Mouse (Mus musculus) CH12.LX (cell line): ENCODE measurements at regions not wholly inside any gene's neighbourhood (a gene's known extent, or its start where the extent isn't known, plus 50 kb on each side); places are given as distances from the start of the nearest gene placed in this dataset.

Experiments used
- EP300 ChIP-seq: IDR thresholded peaks from 2 replicates; pipeline ENCODE4 v1.6.1; 2011; ENCODE audit warnings: low read length, improper control_type of control experiment
- ETS1 ChIP-seq: conservative IDR thresholded peaks from 2 replicates; pipeline ENCODE4 v1.6.1; 2012; ENCODE audit warnings: low read depth, mild to moderate bottlenecking, inconsistent platforms, low read length, improper control_type of control experiment, moderate library complexity
- KAT2A ChIP-seq: IDR thresholded peaks from 2 replicates; pipeline ENCODE4 v1.6.1; 2012; ENCODE audit warnings: low read length, improper control_type of control experiment, inconsistent platforms; ENCODE audit not compliant: insufficient replicate concordance
- MAFK ChIP-seq: IDR thresholded peaks from 2 replicates; pipeline ENCODE4 v1.6.1; 2011; ENCODE audit warnings: low read length, improper control_type of control experiment; ENCODE audit not compliant: insufficient replicate concordance
- POLR2A ChIP-seq: IDR thresholded peaks from 2 replicates; pipeline ENCODE4 v1.6.1; 2011; ENCODE audit warnings: low read depth, mild to moderate bottlenecking, improper control_type of control experiment, low read length
- POLR2AphosphoS2 ChIP-seq: IDR thresholded peaks from 2 replicates; pipeline ENCODE4 v1.6.1; 2011; ENCODE audit warnings: low read depth, low read length, improper control_type of control experiment
- RCOR1 ChIP-seq: conservative IDR thresholded peaks from 2 replicates; pipeline ENCODE4 v1.6.1; 2012; ENCODE audit warnings: low read depth, mild to moderate bottlenecking, inconsistent platforms, low read length, improper control_type of control experiment
- TBP ChIP-seq: conservative IDR thresholded peaks from 2 replicates; pipeline ENCODE4 v1.6.1; 2011; ENCODE audit warnings: low read depth, low read length, improper control_type of control experiment
- USF1 ChIP-seq: IDR thresholded peaks from 2 replicates; pipeline ENCODE4 v1.6.1; 2014; ENCODE audit warnings: low read depth, mild to moderate bottlenecking, inconsistent platforms, low read length, improper control_type of control experiment

GRCm38 (mm10) chr9:115609904-115610303 is 299.4 kb upstream of the Gadl1 start:
- TF ChIP-seq KAT2A (no peak), POLR2AphosphoS2 (no peak), POLR2A (peak; percentile 30; the same call in 1 of the 2 replicates), TBP (no peak), USF1 (no peak), ETS1 (no peak), MAFK (no peak), RCOR1 (no peak), EP300 (peak; percentile 28; the same call in 1 of the 2 replicates)
